ENCODE assay signal across 15 mouse cellular contexts in genomic region chr2:32008716-32009115, GRCm38 (mm10). TPM values are rescaled to one million over a fixed set of nuclear protein-coding genes. Genes with fewer than 3 reads are reported as not detected.
"Had no signal": no experiment of that assay in that cellular context is flagged by ENCODE, and none has a peak within 500 bp of the region (broad histone marks: within the 10 kb centered on the region; RNA-seq: fewer than 3 reads in every experiment).

No protein-coding gene starts in this region.

- H3K4me2 ChIP-seq: limb, embryonic 12.5 days; limb, embryonic 15.5 days; liver, embryonic 13.5 days; midbrain, embryonic 12.5 days had no signal

- H3K4me3 ChIP-seq: limb, embryonic 12.5 days; limb, embryonic 15.5 days; liver, embryonic 13.5 days; midbrain, embryonic 12.5 days had no signal

- ATAC-seq: intestine, embryonic 16.5 days; midbrain, embryonic 16.5 days had no signal

- H3K9me3 ChIP-seq: limb, embryonic 12.5 days; limb, embryonic 15.5 days; liver, embryonic 13.5 days; midbrain, embryonic 12.5 days had no signal

- H3K27ac ChIP-seq: limb, embryonic 12.5 days; limb, embryonic 15.5 days; liver, embryonic 13.5 days; midbrain, embryonic 12.5 days had no signal

- H3K4me1 ChIP-seq: limb, embryonic 12.5 days; limb, embryonic 15.5 days; liver, embryonic 13.5 days; midbrain, embryonic 12.5 days had no signal

- H3K27me3 ChIP-seq: limb, embryonic 12.5 days; limb, embryonic 15.5 days; liver, embryonic 13.5 days; midbrain, embryonic 12.5 days had no signal

- DNase-seq: kidney, adult 18-20 months; kidney, adult 9 months; kidney, postnatal 14 days; kidney, postnatal 4 days; left cerebral cortex, postnatal 4 days; liver, embryonic 13.5 days; lung, adult 2 months; lung, postnatal 14 days; thymus, postnatal 25 days had no signal

- H3K9ac ChIP-seq: limb, embryonic 12.5 days; limb, embryonic 15.5 days; liver, embryonic 13.5 days; midbrain, embryonic 12.5 days had no signal

RNA-seq across cellular contexts. Expression of gene Aif1l, which starts 58.8 kb away (rescaled TPM):
- total RNA-seq: megakaryocyte-erythroid progenitor cell, adult 5-6 weeks had no signal
